Comparison of ENCODE assay signal across 9 mouse cellular contexts in the genomic region with DNA sequence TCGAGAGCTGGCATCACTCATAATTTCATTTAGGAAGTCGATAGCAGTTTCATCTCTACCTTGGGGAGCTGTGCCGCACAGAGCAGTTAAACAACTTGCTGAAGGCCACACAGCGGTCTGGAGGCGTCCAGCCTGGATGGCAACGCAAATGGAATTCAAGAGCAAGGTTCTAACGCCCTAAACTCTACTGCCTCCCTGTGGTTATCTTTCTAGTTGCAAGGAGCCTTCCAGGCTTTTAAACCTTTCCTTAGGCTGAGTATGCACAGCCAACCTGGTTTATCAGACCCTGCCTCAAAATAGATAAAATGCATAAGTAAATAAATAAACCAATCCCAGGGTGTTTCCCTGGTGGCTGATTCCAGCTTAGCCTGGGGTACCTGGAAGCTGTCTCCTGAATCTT. TPM values are rescaled to one million over a fixed set of nuclear protein-coding genes. Genes with fewer than 3 reads are reported as not detected.
DNase-seq lines count a peak whose midpoint lies in the region; ATAC-seq and TF ChIP-seq lines count a peak whose summit lies in the region.
"Had no signal": no experiment of that assay in that cellular context is flagged by ENCODE, and none has a peak within 500 bp of the region (broad histone marks: within the 10 kb centered on the region; RNA-seq: fewer than 3 reads in every experiment).

No protein-coding gene starts in this region.

- no peak overlapping the region for H3K4me3 ChIP-seq in midbrain, postnatal 0 days (ENCODE audit: low read depth, low read length)
- H3K4me3 ChIP-seq: stomach, embryonic 15.5 days had no signal

- TF ChIP-seq CTCF in midbrain, postnatal 0 days (IDR thresholded peaks at IDR 0.05), result peak; percentile 82

- H3K9me3 ChIP-seq in midbrain, postnatal 0 days (ENCODE audit: low read length), result no peaks in the 10 kb centered on the region
- H3K9me3 ChIP-seq: stomach, embryonic 15.5 days had no signal

- DNase-seq in spleen, postnatal 36 days (ENCODE audit: low spot score in 2 of 2), result peak; percentile 19 to 53
- DNase-seq in spleen, postnatal 14 days (ENCODE audit: low spot score in 2 of 2), result no peak
- peak; percentile 87 for DNase-seq in ZHBTc4 (ENCODE audit: low read depth, low spot score)
- peak; percentile 91 for DNase-seq in embryo, embryonic 10.5 days (ENCODE audit: low spot score)
- peak; percentile 76 for DNase-seq in heart, postnatal 4 days
- DNase-seq in layer of hippocampus, postnatal 14 days (ENCODE audit: low spot score in 2 of 2), result peak; percentile 33 to 77
- DNase-seq in midbrain, postnatal 0 days (ENCODE audit: low spot score), result peak; percentile 84
- DNase-seq in thymus, postnatal 4 days, result peak; percentile 47

- no peak for ATAC-seq in midbrain, postnatal 0 days (ENCODE audit: low FRiP score)

- 26% methylated on average over 7 of the region's 7 CpGs for WGBS in midbrain, postnatal 0 days

- no peaks in the 10 kb centered on the region for H3K27me3 ChIP-seq in midbrain, postnatal 0 days (ENCODE audit: insufficient read depth, low read length)
- H3K27me3 ChIP-seq: stomach, embryonic 15.5 days had no signal

- H3K27ac ChIP-seq in midbrain, postnatal 0 days (ENCODE audit: low read depth, low read length), result no peak overlapping the region
- H3K27ac ChIP-seq: stomach, embryonic 15.5 days had no signal

- no peak overlapping the region for H3K4me2 ChIP-seq in midbrain, postnatal 0 days (ENCODE audit: low read depth, low read length, poor library complexity, severe bottlenecking)
- H3K4me2 ChIP-seq: stomach, embryonic 15.5 days had no signal

- H3K4me1 ChIP-seq in midbrain, postnatal 0 days (ENCODE audit: insufficient read depth, low read length), result no peaks in the 10 kb centered on the region
- H3K4me1 ChIP-seq: stomach, embryonic 15.5 days had no signal

- H3K36me3 ChIP-seq in midbrain, postnatal 0 days (ENCODE audit: insufficient read depth, low read length), result no peaks in the 10 kb centered on the region
- H3K36me3 ChIP-seq: stomach, embryonic 15.5 days had no signal

- no peak overlapping the region for H3K9ac ChIP-seq in midbrain, postnatal 0 days (replicated peaks; ENCODE audit: low read length, poor library complexity, severe bottlenecking)
- H3K9ac ChIP-seq: stomach, embryonic 15.5 days had no signal

RNA-seq across cellular contexts. Expression of a gene that starts 18.9 kb away (rescaled TPM):
- total RNA-seq in heart, postnatal 4 days (2021), result 100 to 1,000 TPM; 179 to 190 TPM
- total RNA-seq in layer of hippocampus, postnatal 14 days (2021), result 10 to 100 TPM; 27.9 to 28.7 TPM
- 73.1 and 82.8 TPM in 2 replicates for total RNA-seq in midbrain, postnatal 0 days (2014; rRNA removed)
- 92.7 TPM in 2 replicates for polyA plus RNA-seq in midbrain, postnatal 0 days (2015; fragmentation: Nextera tagmentation; extraction: Ambion mirVana)

RNA-seq across cellular contexts. Expression of a gene that starts 45.0 kb away (rescaled TPM):
- 1 to 10 TPM; 3.7 to 4.0 TPM for total RNA-seq in heart, postnatal 4 days (2021)
- 1 to 10 TPM; 4.2 to 5.2 TPM for total RNA-seq in layer of hippocampus, postnatal 14 days (2021)
- 11.0 and 15.6 TPM in 2 replicates for total RNA-seq in midbrain, postnatal 0 days (2014; rRNA removed)
- 10.9 and 11.5 TPM in 2 replicates for polyA plus RNA-seq in midbrain, postnatal 0 days (2015; fragmentation: Nextera tagmentation; extraction: Ambion mirVana)

RNA-seq across cellular contexts. Expression of a gene that starts 59.9 kb away (rescaled TPM):
- 10 to 100 TPM; 45.9 to 46.7 TPM for total RNA-seq in heart, postnatal 4 days (2021)
- total RNA-seq in layer of hippocampus, postnatal 14 days (2021), result 10 to 100 TPM; 28.8 to 30.9 TPM
- total RNA-seq in midbrain, postnatal 0 days (2014; rRNA removed), result 33.9 and 41.3 TPM in 2 replicates
- polyA plus RNA-seq in midbrain, postnatal 0 days (2015; fragmentation: Nextera tagmentation; extraction: Ambion mirVana), result 7.8 TPM in 2 replicates

Comparison
In these comparisons a context has a peak if more than half of its experiments do, and no peak if none do; other contexts are left out.
1. DNase-seq: peak in spleen, postnatal 36 days (2 of 2), ZHBTc4 (single experiment), embryo, embryonic 10.5 days (single experiment), heart, postnatal 4 days (single experiment), layer of hippocampus, postnatal 14 days (2 of 2), midbrain, postnatal 0 days (single experiment) and thymus, postnatal 4 days (single experiment); none in spleen, postnatal 14 days (0 of 2).